Mouse (Mus musculus) embryonic stem cell, embryonic (primary cell): ENCODE measurements around the gene 1700001C19Rik.

Source experiments
- CTCF ChIA-PET, 4 experiments: fragments of 300-600 bp in 2 of 4; fragments of 350-600 bp in 2 of 4; sonication (Branson Sonifier 250); formaldehyde crosslinking; loops; one replicate each; lab custom pipeline; 2022; ENCODE audit warnings: inconsistent platforms in 2 of 4; lab: Charles Lee
- POLR2A ChIA-PET, 4 experiments: fragments of 300-600 bp in 2 of 4; fragments of 350-600 bp in 2 of 4; sonication (Branson Sonifier 250); formaldehyde crosslinking; loops; one replicate each; lab custom pipeline; 2022; ENCODE audit warnings: antibody characterized with exemption in 4 of 4, inconsistent platforms in 1 of 4; lab: Charles Lee

The 1700001C19Rik gene

GRCm38 (mm10) chr17:47383266-47383665, 53.9 kb downstream of the 1700001C19Rik start:
- POLR2A ChIA-PET: interaction anchor here in 1 of 4 experiments (4.0 kb wide), 1 partner anchor 12 kb away, joined by 25 read pairs; no protein-coding TSS in a partner anchor
- CTCF ChIA-PET: no interaction called here

GRCm38 (mm10) chr17:47381917-47382316, 55.3 kb downstream of the 1700001C19Rik start:
- CTCF ChIA-PET: interaction anchor here in 3 of 4 experiments (0.6 to 1.9 kb wide), 5 partner anchors 9 to 242 kb away, joined by 3 to 5 read pairs (median 3); no protein-coding TSS in a partner anchor
- POLR2A ChIA-PET: interaction anchor here (0.6 to 4.0 kb wide), 9 partner anchors 8 to 207 kb away, joined by 3 to 25 read pairs (median 4); no protein-coding TSS in a partner anchor

- POLR2A ChIA-PET: interaction anchor here in 1 of 4 experiments (0.6 kb wide), 1 partner anchor 58 kb away, joined by 3 read pairs; the partner anchor contains the start of gene AI661453
- CTCF ChIA-PET: no interaction called here
These were observed 59.0 kb downstream of the 1700001C19Rik start for GRCm38 (mm10) chr17:47378133-47378532.

- POLR2A ChIA-PET: no interaction called here
- CTCF ChIA-PET: interaction anchor here in 1 of 4 experiments (0.9 kb wide), 1 partner anchor 106 kb away, joined by 3 read pairs; no protein-coding TSS in a partner anchor
These were observed 60.3 kb downstream of the 1700001C19Rik start for GRCm38 (mm10) chr17:47376779-47377280.

- CTCF ChIA-PET: interaction anchor here in 1 of 4 experiments (0.7 kb wide), 1 partner anchor 1819 kb away, joined by 4 read pairs; the partner anchor contains the start of gene Nfkbie
- POLR2A ChIA-PET: interaction anchor here in 1 of 4 experiments (1.3 kb wide), 1 partner anchor 12 kb away, joined by 6 read pairs; the partner anchor contains the start of gene Guca1b
These were observed 63.2 kb downstream of the 1700001C19Rik start for GRCm38 (mm10) chr17:47373991-47374390.

GRCm38 (mm10) chr17:47371451-47371850, 65.7 kb downstream of the 1700001C19Rik start:
- ChIA-PET CTCF (interaction anchor here (0.6 to 2.3 kb wide), 32 partner anchors 9 to 393 kb away, joined by 3 to 17 read pairs (median 4); partner anchors contain the start of genes Guca1b (in 2 of the 4) and Ccnd3 (in 1 of the 4)), POLR2A (interaction anchor here in 3 of 4 experiments (0.6 to 2.0 kb wide), 17 partner anchors 9 to 526 kb away, joined by 3 to 7 read pairs (median 3); partner anchors contain the start of genes Guca1b (in 1 of the 3) and Taf8 (in 1 of the 3))

- CTCF ChIA-PET: interaction anchor here in 1 of 4 experiments (1.7 kb wide), 1 partner anchor 9 kb away, joined by 3 read pairs; no protein-coding TSS in a partner anchor
- POLR2A ChIA-PET: interaction anchor here in 2 of 4 experiments (0.5 to 1.5 kb wide), 6 partner anchors 26 to 612 kb away, joined by 3 to 10 read pairs (median 4); partner anchors contain the start of gene Taf8 (in 1 of the 2)
These were observed 68.1 kb downstream of the 1700001C19Rik start for GRCm38 (mm10) chr17:47369087-47369443.

GRCm38 (mm10) chr17:47368401-47369086, 68.6 kb downstream of the 1700001C19Rik start, which contains the start of gene Mrps10:
Gene Mrps10, plus strand, starts transcription at chr17:47368887.
- POLR2A ChIA-PET: interaction anchor here in 1 of 4 experiments (1.0 to 1.5 kb wide), 4 partner anchors 11 to 134 kb away, joined by 4 to 6 read pairs (median 4); partner anchors contain the start of gene Taf8
- CTCF ChIA-PET: interaction anchor here in 1 of 4 experiments (1.7 kb wide), 1 partner anchor 9 kb away, joined by 3 read pairs; no protein-coding TSS in a partner anchor
